Mouse (Mus musculus) ES-Bruce4 (cell line): Measurements from ENCODE around the gene Pkn1. TPM values are rescaled to one million over a fixed set of nuclear protein-coding genes. Genes with fewer than 3 reads are reported as not detected.

Experiments
- H3K27ac ChIP-seq: 2 replicates; pipeline ENCODE4 v1.5.1; 2012; ENCODE audit warnings: low read length, inconsistent platforms; ENCODE audit not compliant: insufficient read depth
- H3K27me3 ChIP-seq: 2 replicates; pipeline ENCODE4 v1.6.1; 2012; ENCODE audit warnings: mild to moderate bottlenecking, low read length, inconsistent platforms; ENCODE audit not compliant: control insufficient read depth, poor library complexity, insufficient read depth, severe bottlenecking
- H3K36me3 ChIP-seq: 2 replicates; pipeline ENCODE4 v1.6.1; 2012; ENCODE audit warnings: inconsistent platforms, mild to moderate bottlenecking, low read length, moderate library complexity; ENCODE audit not compliant: control insufficient read depth, poor library complexity, insufficient read depth, severe bottlenecking
- H3K4me1 ChIP-seq: one replicate; pipeline ENCODE4 v1.8.1; 2011; ENCODE audit warnings: low read length; ENCODE audit not compliant: control insufficient read depth, insufficient read depth
- H3K4me3 ChIP-seq: 2 replicates; pipeline ENCODE4 v1.5.1; 2011; ENCODE audit warnings: low read depth, mild to moderate bottlenecking, low read length
- H3K9ac ChIP-seq: 2 replicates; pipeline ENCODE4 v1.6.1; 2012; ENCODE audit warnings: low read depth, mild to moderate bottlenecking, inconsistent platforms; ENCODE audit not compliant: poor library complexity, severe bottlenecking
- H3K9me3 ChIP-seq: replicated peaks from 2 replicates; pipeline ENCODE4 v1.6.1; 2012; ENCODE audit warnings: mild to moderate bottlenecking, low read length, inconsistent platforms; ENCODE audit not compliant: control insufficient read depth, poor library complexity, insufficient read depth, severe bottlenecking
- CTCF ChIP-seq: IDR thresholded peaks from one replicate; pipeline ENCODE4 v1.8.1; 2011; ENCODE audit warnings: low read depth, low read length
- EP300 ChIP-seq: IDR thresholded peaks from 2 replicates; pipeline ENCODE4 v1.6.1; 2011; ENCODE audit warnings: low read depth, low read length; ENCODE audit not compliant: insufficient read depth
- POLR2A ChIP-seq: IDR thresholded peaks from one replicate; pipeline ENCODE4 v1.8.1; 2011; ENCODE audit warnings: low read length; ENCODE audit not compliant: insufficient read depth
- polyA plus RNA-seq: library from polyadenylated mRNA; stranded (reverse); fragments of >200 nt; gene quantifications from 2 replicates; pipeline ENCODE4 v1.2.4, GENCODE M21; 2011; ENCODE audit warnings: low read depth; ENCODE audit not compliant: missing spikeins, insufficient read depth, insufficient read length

The Pkn1 gene
- polyA plus RNA-seq, 1 experiment = 19.9 TPM

GRCm38 (mm10) chr8:83695351-83696106 lies 3.5 kb downstream of the Pkn1 start:
- Histone ChIP-seq H3K9me3 (no peaks in the 10 kb centered on the region), H3K4me3 (no peak overlapping the region), H3K36me3 (peaks cover 11% of the 10 kb centered on the region), H3K4me1 (no peaks in the 10 kb centered on the region), H3K27me3 (no peaks in the 10 kb centered on the region), H3K9ac (no peak overlapping the region), H3K27ac (no peak overlapping the region)
- TF ChIP-seq CTCF (no peak), POLR2A (no peak), EP300 (no peak)

GRCm38 (mm10) chr8:83694369-83695160 lies 4.4 kb downstream of the Pkn1 start:
- Histone ChIP-seq H3K9ac (no peak overlapping the region), H3K27ac (no peak overlapping the region), H3K36me3 (peaks cover 11% of the 10 kb centered on the region), H3K9me3 (no peaks in the 10 kb centered on the region), H3K4me3 (no peak overlapping the region), H3K27me3 (no peaks in the 10 kb centered on the region), H3K4me1 (no peaks in the 10 kb centered on the region)
- TF ChIP-seq CTCF = no peak
- no peak for TF ChIP-seq EP300
- no peak for TF ChIP-seq POLR2A

GRCm38 (mm10) chr8:83693609-83694236 lies 5.3 kb downstream of the Pkn1 start:
- Histone ChIP-seq H3K4me3 (no peak overlapping the region), H3K9me3 (no peaks in the 10 kb centered on the region), H3K4me1 (no peaks in the 10 kb centered on the region), H3K36me3 (peaks cover 11% of the 10 kb centered on the region), H3K27ac (no peak overlapping the region), H3K9ac (no peak overlapping the region), H3K27me3 (no peaks in the 10 kb centered on the region)
- TF ChIP-seq CTCF = no peak
- no peak for TF ChIP-seq POLR2A
- no peak for TF ChIP-seq EP300

GRCm38 (mm10) chr8:83689264-83689663 lies 9.7 kb downstream of the Pkn1 start:
- Histone ChIP-seq H3K4me3 (no peak overlapping the region), H3K9ac (no peak overlapping the region), H3K36me3 (peaks cover 11% of the 10 kb centered on the region), H3K4me1 (no peaks in the 10 kb centered on the region), H3K27ac (no peak overlapping the region), H3K9me3 (no peaks in the 10 kb centered on the region), H3K27me3 (no peaks in the 10 kb centered on the region)
- TF ChIP-seq EP300 (no peak), POLR2A (no peak), CTCF (no peak)

- no peaks in the 10 kb centered on the region for H3K9me3 ChIP-seq
- no peak overlapping the region for H3K4me3 ChIP-seq
- no peaks in the 10 kb centered on the region for H3K27me3 ChIP-seq
- no peaks in the 10 kb centered on the region for H3K4me1 ChIP-seq
- TF ChIP-seq EP300 = no peak
- TF ChIP-seq CTCF = no peak
- TF ChIP-seq POLR2A = no peak
- no peaks in the 10 kb centered on the region for H3K36me3 ChIP-seq
- H3K9ac ChIP-seq = no peak overlapping the region
- no peak overlapping the region for H3K27ac ChIP-seq
These were observed 14.5 kb downstream of the Pkn1 start for GRCm38 (mm10) chr8:83684517-83684916.
